Mouse (Mus musculus): ENCODE results near the gene Vps29. TPM values are rescaled to one million over a fixed set of nuclear protein-coding genes. Genes with fewer than 3 reads are reported as not detected.

Gene Vps29
- polyA plus RNA-seq, 1 experiment: 139 TPM

- Histone ChIP-seq H3K79me2 (ENCODE audit: control insufficient read depth, insufficient read depth) (peaks cover 18% of the 10 kb centered on the region), H3K27me3 (ENCODE audit: control insufficient read depth, insufficient read depth, insufficient read length) (no peaks in the 10 kb centered on the region), H3ac (ENCODE audit: control insufficient read depth, insufficient read length) (peak within 1 kb of the TSS; percentile 79), H3K4me2 (ENCODE audit: low read depth) (peak within 1 kb of the TSS; percentile 96), H3K4me3 (peak within 1 kb of the TSS; percentile 75), H3K36me3 (ENCODE audit: control insufficient read depth, insufficient read depth) (peaks cover 22% of the 10 kb centered on the region)
- TF ChIP-seq POLR2A (IDR thresholded peaks at IDR 0.05; ENCODE audit: insufficient read length, low read depth): peak; percentile 83
- TF ChIP-seq POLR2AphosphoS2 (IDR thresholded peaks at IDR 0.05; ENCODE audit: insufficient read length, low read depth): peak; percentile 86
- peak; percentile 76 for TF ChIP-seq E2F4 (IDR thresholded peaks at IDR 0.05; ENCODE audit: insufficient read depth)
- TF ChIP-seq MAX (IDR thresholded peaks at IDR 0.05; ENCODE audit: low read depth): peak; percentile 77
- TF ChIP-seq MYOD1 (IDR thresholded peaks at IDR 0.05; ENCODE audit: control insufficient read depth in 1 of 3, insufficient read length in 2 of 3, low read depth in 2 of 3): peak in 1 of 3 experiments; percentile 3
- TF ChIP-seq SRF (IDR thresholded peaks at IDR 0.05; ENCODE audit: control insufficient read depth, insufficient read length, low read depth): no peak
Measured at GRCm38 (mm10) chr5:122372192-122372769, 18.1 kb downstream of the Vps29 start, which contains the start of gene Fam216a. Fam216a (minus strand) TSS chr5:122372364.

DNA sequence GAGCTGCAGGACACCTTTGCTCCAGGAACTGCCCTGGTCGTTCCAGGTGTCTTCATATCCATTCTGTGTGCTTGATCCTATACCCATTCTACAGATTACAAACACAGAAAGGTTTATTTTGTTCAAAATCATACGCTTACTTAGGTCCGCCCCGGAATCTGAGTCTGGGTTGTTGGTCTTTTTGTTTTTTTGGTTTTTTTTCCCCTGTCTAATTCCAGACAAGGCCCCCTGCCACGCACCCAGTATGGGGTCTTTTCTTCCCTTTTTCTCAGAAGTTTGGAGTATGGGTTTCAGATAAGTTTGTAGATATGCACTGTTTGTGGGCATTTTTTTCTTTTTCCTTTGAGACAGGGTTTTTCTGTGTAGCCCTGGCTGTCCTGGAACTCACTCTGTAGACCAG lies 18.7 kb downstream of the Vps29 start:
- H3K27me3 ChIP-seq (ENCODE audit: control insufficient read depth, insufficient read depth, insufficient read length): no peaks in the 10 kb centered on the region
- TF ChIP-seq TCF12 (IDR thresholded peaks at IDR 0.05; ENCODE audit: insufficient read depth, poor library complexity, severe bottlenecking) (no peak), E2F4 (IDR thresholded peaks at IDR 0.05; ENCODE audit: insufficient read depth) (no peak), MAX (IDR thresholded peaks at IDR 0.05; ENCODE audit: low read depth) (no peak), CEBPB (IDR thresholded peaks at IDR 0.05; ENCODE audit: insufficient read depth, poor library complexity, severe bottlenecking) (no peak), USF1 (IDR thresholded peaks at IDR 0.05; ENCODE audit: low read depth) (no peak), TCF3 (IDR thresholded peaks at IDR 0.05; ENCODE audit: insufficient read length, low read depth) (no peak)
- H3K36me3 ChIP-seq (ENCODE audit: control insufficient read depth, insufficient read depth): peaks cover 20% of the 10 kb centered on the region
- peak overlapping the region; percentile 75 for H3K4me3 ChIP-seq
- peaks cover 18% of the 10 kb centered on the region for H3K79me2 ChIP-seq (ENCODE audit: control insufficient read depth, insufficient read depth)
- peak overlapping the region; percentile 79 for H3ac ChIP-seq (ENCODE audit: control insufficient read depth, insufficient read length)
- H3K4me2 ChIP-seq (ENCODE audit: low read depth): peak overlapping the region; percentile 96

- Histone ChIP-seq H3K79me2 (ENCODE audit: control insufficient read depth, insufficient read depth) (peaks cover 6% of the 10 kb centered on the region), H3K27me3 (ENCODE audit: control insufficient read depth, insufficient read depth, insufficient read length) (no peaks in the 10 kb centered on the region), H3K4me3 (no peak overlapping the region), H3K4me2 (ENCODE audit: low read depth) (no peak overlapping the region), H3K36me3 (ENCODE audit: control insufficient read depth, insufficient read depth) (peaks cover 7% of the 10 kb centered on the region), H3ac (ENCODE audit: control insufficient read depth, insufficient read length) (no peak overlapping the region)
- no peak for TF ChIP-seq MYOD1 (IDR thresholded peaks at IDR 0.05; ENCODE audit: control insufficient read depth in 1 of 3, insufficient read length in 2 of 3, low read depth in 2 of 3)
- no peak for TF ChIP-seq REST (IDR thresholded peaks at IDR 0.05; ENCODE audit: insufficient read depth, insufficient read length)
- no peak for TF ChIP-seq E2F4 (IDR thresholded peaks at IDR 0.05; ENCODE audit: insufficient read depth)
- no peak for TF ChIP-seq POLR2AphosphoS2 (IDR thresholded peaks at IDR 0.05; ENCODE audit: insufficient read length, low read depth)
- no peak for TF ChIP-seq MAX (IDR thresholded peaks at IDR 0.05; ENCODE audit: low read depth)
- no peak for TF ChIP-seq TCF3 (IDR thresholded peaks at IDR 0.05; ENCODE audit: insufficient read length, low read depth)
- TF ChIP-seq POLR2A (IDR thresholded peaks at IDR 0.05; ENCODE audit: insufficient read length, low read depth): no peak
- no peak for TF ChIP-seq CEBPB (IDR thresholded peaks at IDR 0.05; ENCODE audit: insufficient read depth, poor library complexity, severe bottlenecking)
- no peak for TF ChIP-seq MYOG (IDR thresholded peaks at IDR 0.05; ENCODE audit: control insufficient read depth in 1 of 3, insufficient read depth in 1 of 3, insufficient read length in 2 of 3, low read depth in 2 of 3)
- TF ChIP-seq USF1 (IDR thresholded peaks at IDR 0.05; ENCODE audit: low read depth): no peak
- TF ChIP-seq SRF (IDR thresholded peaks at IDR 0.05; ENCODE audit: control insufficient read depth, insufficient read length, low read depth): no peak
- TF ChIP-seq TCF12 (IDR thresholded peaks at IDR 0.05; ENCODE audit: insufficient read depth, poor library complexity, severe bottlenecking): no peak
Measured at GRCm38 (mm10) chr5:122377101-122377833, 23.1 kb downstream of the Vps29 start.

- no peaks in the 10 kb centered on the region for H3K27me3 ChIP-seq (ENCODE audit: control insufficient read depth, insufficient read depth, insufficient read length)
- peaks cover 7% of the 10 kb centered on the region for H3K36me3 ChIP-seq (ENCODE audit: control insufficient read depth, insufficient read depth)
- H3K79me2 ChIP-seq (ENCODE audit: control insufficient read depth, insufficient read depth): no peaks in the 10 kb centered on the region
- H3K4me3 ChIP-seq: no peak overlapping the region
- TF ChIP-seq MAX (IDR thresholded peaks at IDR 0.05; ENCODE audit: low read depth): no peak
- TF ChIP-seq USF1 (IDR thresholded peaks at IDR 0.05; ENCODE audit: low read depth): no peak
- TF ChIP-seq CEBPB (IDR thresholded peaks at IDR 0.05; ENCODE audit: insufficient read depth, poor library complexity, severe bottlenecking): no peak
- TF ChIP-seq POLR2A (IDR thresholded peaks at IDR 0.05; ENCODE audit: insufficient read length, low read depth): no peak
- no peak for TF ChIP-seq MYOD1 (IDR thresholded peaks at IDR 0.05; ENCODE audit: control insufficient read depth in 1 of 3, insufficient read length in 2 of 3, low read depth in 2 of 3)
- TF ChIP-seq REST (IDR thresholded peaks at IDR 0.05; ENCODE audit: insufficient read depth, insufficient read length): no peak
- no peak for TF ChIP-seq TCF12 (IDR thresholded peaks at IDR 0.05; ENCODE audit: insufficient read depth, poor library complexity, severe bottlenecking)
- no peak for TF ChIP-seq POLR2AphosphoS2 (IDR thresholded peaks at IDR 0.05; ENCODE audit: insufficient read length, low read depth)
- TF ChIP-seq TCF3 (IDR thresholded peaks at IDR 0.05; ENCODE audit: insufficient read length, low read depth): no peak
- TF ChIP-seq MYOG (IDR thresholded peaks at IDR 0.05; ENCODE audit: control insufficient read depth in 1 of 3, insufficient read depth in 1 of 3, insufficient read length in 2 of 3, low read depth in 2 of 3): no peak
- no peak for TF ChIP-seq SRF (IDR thresholded peaks at IDR 0.05; ENCODE audit: control insufficient read depth, insufficient read length, low read depth)
- no peak for TF ChIP-seq E2F4 (IDR thresholded peaks at IDR 0.05; ENCODE audit: insufficient read depth)
- H3ac ChIP-seq (ENCODE audit: control insufficient read depth, insufficient read length): no peak overlapping the region
- no peak overlapping the region for H3K4me2 ChIP-seq (ENCODE audit: low read depth)
Measured at GRCm38 (mm10) chr5:122378171-122378570, 24.0 kb downstream of the Vps29 start.
